Mouse (Mus musculus) small intestine, adult 2 months (tissue): ENCODE data around the gene Map3k19. TPM values are rescaled to one million over a fixed set of nuclear protein-coding genes. Genes with fewer than 3 reads are reported as not detected.

Source experiments
- H3K27ac ChIP-seq: fragments of 200-500 bp; 2 replicates; pipeline ENCODE4 v1.5.1; 2012; ENCODE audit warnings: low read depth, low read length, control low read depth, inconsistent platforms; ENCODE audit not compliant: insufficient read depth
- H3K27me3 ChIP-seq: fragments of 200-500 bp; 2 replicates; pipeline ENCODE4 v1.6.1; 2012; ENCODE audit warnings: mild to moderate bottlenecking, moderate library complexity, low read length, inconsistent platforms; ENCODE audit not compliant: control insufficient read depth, insufficient read depth
- H3K36me3 ChIP-seq: fragments of 200-500 bp; 2 replicates; pipeline ENCODE4 v1.6.1; 2012; ENCODE audit warnings: mild to moderate bottlenecking, low read length, control low read depth, inconsistent platforms; ENCODE audit not compliant: control insufficient read depth, insufficient read depth
- H3K4me1 ChIP-seq: fragments of 200-500 bp; 2 replicates; pipeline ENCODE4 v1.6.1; 2012; ENCODE audit warnings: low read length, inconsistent platforms, mixed read lengths; ENCODE audit not compliant: control insufficient read depth, insufficient read depth, insufficient read length
- H3K4me3 ChIP-seq: fragments of 200-500 bp; 2 replicates; pipeline ENCODE4 v1.5.1; 2012; ENCODE audit warnings: low read depth, mild to moderate bottlenecking, control low read depth, inconsistent platforms, low read length, moderate library complexity
- CTCF ChIP-seq: fragments of 200-500 bp; IDR thresholded peaks from 2 replicates; pipeline ENCODE4 v1.5.1; 2012; ENCODE audit warnings: low read depth, mild to moderate bottlenecking, control low read depth, inconsistent platforms, low read length, moderate library complexity, mixed read lengths; ENCODE audit not compliant: insufficient replicate concordance, insufficient read length; ENCODE audit errors: extremely low read depth
- POLR2A ChIP-seq: fragments of 200-500 bp; IDR thresholded peaks from 2 replicates; pipeline ENCODE4 v1.6.1; 2012; ENCODE audit warnings: low read depth, mild to moderate bottlenecking, control low read depth, inconsistent platforms, low read length, moderate library complexity
- WGBS: fragments of 180-500 bp; shearing (Covaris S2); methylation state at CpG from one replicate; pipeline ENCODE4 v1.1.7; 2018; 5-methylcytosine and 5-hydroxymethylcytosine counted together
- polyA plus RNA-seq: library from polyadenylated mRNA; depleted of rRNA; stranded (reverse); fragments of >200 nt; gene quantifications from 2 replicates; pipeline ENCODE4 v1.2.3, GENCODE M21; 2012; rRNA removed

The Map3k19 gene
- 0.08 TPM in 1 of 2 replicates, not detected in the other for polyA plus RNA-seq

GRCm38 (mm10) chr1:127854486-127855222 lies at the start of gene Map3k19:
Gene Map3k19, minus strand, starts transcription at chr1:127855031.
- H3K36me3 ChIP-seq, result no peaks in the 10 kb centered on the region
- H3K27ac ChIP-seq, result no peak within 1 kb of the TSS
- TF ChIP-seq POLR2A, result no peak
- TF ChIP-seq CTCF, result no peak
- 66% methylated on average over 14 of the region's 14 CpGs for WGBS
- H3K4me3 ChIP-seq, result no peak within 1 kb of the TSS
- H3K4me1 ChIP-seq, result no peaks in the 10 kb centered on the region
- no peaks in the 10 kb centered on the region for H3K27me3 ChIP-seq

- Histone ChIP-seq H3K27me3 (no peaks in the 10 kb centered on the region), H3K27ac (no peak overlapping the region), H3K4me1 (no peaks in the 10 kb centered on the region), H3K36me3 (peaks cover 13% of the 10 kb centered on the region), H3K4me3 (no peak overlapping the region)
- TF ChIP-seq CTCF (no peak), POLR2A (no peak)
- WGBS, result 60% methylated on average over 1 of the region's 1 CpGs
Observed at GRCm38 (mm10) chr1:127899401-127899800, 44.6 kb upstream of the Map3k19 start.

GRCm38 (mm10) chr1:127869276-127869675 lies 14.4 kb upstream of the Map3k19 start:
- no peaks in the 10 kb centered on the region for H3K27me3 ChIP-seq
- peak overlapping the region; percentile 89 for H3K27ac ChIP-seq
- H3K4me1 ChIP-seq, result no peaks in the 10 kb centered on the region
- H3K4me3 ChIP-seq, result peak overlapping the region; percentile 95
- peaks cover 5% of the 10 kb centered on the region; the same call in 1 of the 2 replicates for H3K36me3 ChIP-seq
- TF ChIP-seq POLR2A, result no peak
- no peak for TF ChIP-seq CTCF
- 10% methylated on average over 8 of the region's 8 CpGs for WGBS

GRCm38 (mm10) chr1:127868300-127869261 lies 13.8 kb upstream of the Map3k19 start, which contains the start of gene Rab3gap1:
Gene Rab3gap1, plus strand, starts transcription at chr1:127868773.
- peaks cover 4% of the 10 kb centered on the region; the same call in 1 of the 2 replicates for H3K36me3 ChIP-seq
- H3K27ac ChIP-seq, result peak within 1 kb of the TSS; percentile 89
- H3K4me1 ChIP-seq, result no peaks in the 10 kb centered on the region
- peak within 1 kb of the TSS; percentile 95 for H3K4me3 ChIP-seq
- TF ChIP-seq POLR2A (peak; percentile 72), CTCF (no peak)
- WGBS, result 11% methylated on average over 47 of the region's 47 CpGs
- no peaks in the 10 kb centered on the region for H3K27me3 ChIP-seq

- no peaks in the 10 kb centered on the region for H3K36me3 ChIP-seq
- TF ChIP-seq POLR2A, result no peak
- no peak for TF ChIP-seq CTCF
- H3K27me3 ChIP-seq, result no peaks in the 10 kb centered on the region
- no peaks in the 10 kb centered on the region for H3K4me1 ChIP-seq
- H3K27ac ChIP-seq, result no peak overlapping the region
- 70% methylated on average over 7 of the region's 7 CpGs for WGBS
- no peak overlapping the region for H3K4me3 ChIP-seq
Observed at GRCm38 (mm10) chr1:127863806-127864205, 9.0 kb upstream of the Map3k19 start.

- Histone ChIP-seq H3K36me3 (no peaks in the 10 kb centered on the region), H3K4me1 (no peaks in the 10 kb centered on the region), H3K4me3 (no peak overlapping the region), H3K27me3 (no peaks in the 10 kb centered on the region), H3K27ac (no peak overlapping the region)
- TF ChIP-seq CTCF (no peak), POLR2A (no peak)
- 85% methylated on average over 5 of the region's 5 CpGs for WGBS
Observed at GRCm38 (mm10) chr1:127861900-127862299, 7.1 kb upstream of the Map3k19 start.
